Mouse (Mus musculus) liver, embryonic 15.5 days (tissue): ENCODE measurements around the gene Tle2. TPM values are rescaled to one million over a fixed set of nuclear protein-coding genes. Genes with fewer than 3 reads are reported as not detected.
A peak's percentile ranks its signal among the peaks of the same experiment; 100 is the strongest.

Experiments used
- ATAC-seq: fragments of 200-750 bp; cut with Nextera tagmentation; 2 replicates; pipeline ENCODE4 v1.8.0; 2017; ENCODE audit warnings: moderate number of reproducible peaks, mild to moderate bottlenecking, moderate library complexity; ENCODE audit not compliant: insufficient read depth
- H3K27ac ChIP-seq: fragments of 300-500 bp; sonication (generic); replicated peaks from 2 replicates; pipeline ENCODE4 v1.5.1; 2015; ENCODE audit warnings: mild to moderate bottlenecking, inconsistent platforms
- H3K27me3 ChIP-seq: fragments of 300-500 bp; sonication (generic); 2 replicates; pipeline ENCODE4 v1.6.1; 2015; ENCODE audit warnings: mild to moderate bottlenecking, inconsistent platforms
- H3K36me3 ChIP-seq: fragments of 300-500 bp; sonication (generic); replicated peaks from 2 replicates; pipeline ENCODE4 v1.6.1; 2015; ENCODE audit warnings: moderate library complexity, mild to moderate bottlenecking, inconsistent platforms
- H3K4me1 ChIP-seq: fragments of 300-500 bp; sonication (generic); replicated peaks from 2 replicates; pipeline ENCODE4 v1.6.1; 2015; ENCODE audit warnings: inconsistent platforms
- H3K4me2 ChIP-seq: fragments of 300-500 bp; sonication (generic); 2 replicates; pipeline ENCODE4 v1.6.1; 2015; ENCODE audit warnings: moderate library complexity, mild to moderate bottlenecking, inconsistent platforms
- H3K4me3 ChIP-seq: fragments of 300-500 bp; sonication (generic); replicated peaks from 2 replicates; pipeline ENCODE4 v1.5.1; 2015; ENCODE audit warnings: mild to moderate bottlenecking, inconsistent platforms
- H3K9ac ChIP-seq: fragments of 300-500 bp; sonication (generic); 2 replicates; pipeline ENCODE4 v1.6.1; 2015; ENCODE audit warnings: moderate library complexity, mild to moderate bottlenecking, inconsistent platforms
- H3K9me3 ChIP-seq: fragments of 300-500 bp; sonication (generic); replicated peaks from 2 replicates; pipeline ENCODE4 v1.6.1; 2016; ENCODE audit warnings: inconsistent platforms
- WGBS: fragments of 180-500 bp; shearing (Covaris S2); methylation state at CpG from one replicate; pipeline ENCODE4 v1.1.7; 2015; ENCODE audit warnings: mixed read lengths; ENCODE audit not compliant: insufficient replicate concordance; 5-methylcytosine and 5-hydroxymethylcytosine counted together
- polyA plus RNA-seq: library from polyadenylated mRNA; unstranded; fragments of >200 nt; fragmentation: Nextera tagmentation; extraction: Ambion mirVana; gene quantifications from 2 replicates; pipeline ENCODE4 v1.2.1, GENCODE M21; 2015

Tle2 gene
- polyA plus RNA-seq, 1 experiment from 2014 or later, result 2.2 TPM

DNA sequence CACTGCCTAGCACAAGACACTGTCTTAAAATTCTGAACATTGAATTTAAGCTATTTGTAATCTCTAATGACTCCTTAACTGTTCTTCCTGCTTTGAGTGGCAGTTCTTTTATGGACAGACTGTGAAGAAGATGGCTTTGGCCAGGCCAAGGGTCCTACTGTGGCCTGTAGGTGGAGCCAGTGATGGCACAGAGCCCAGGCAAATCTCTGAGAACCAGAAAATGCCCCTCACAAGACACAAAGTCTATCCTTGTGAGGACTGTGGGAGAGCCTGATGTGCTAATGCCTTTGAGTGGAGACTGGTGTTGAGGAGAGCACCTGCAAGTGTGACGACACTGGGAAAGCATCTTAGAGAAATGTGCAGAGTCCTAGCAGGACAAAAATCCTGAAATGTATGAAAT, 33.9 kb downstream of the Tle2 start:
- Histone ChIP-seq H3K4me3 (no peak overlapping the region), H3K9ac (no peak overlapping the region), H3K4me2 (no peak overlapping the region), H3K36me3 (no peaks in the 10 kb centered on the region), H3K4me1 (peaks cover 26% of the 10 kb centered on the region), H3K27ac (no peak overlapping the region), H3K27me3 (no peaks in the 10 kb centered on the region; the same call in 1 of the 2 replicates), H3K9me3 (no peaks in the 10 kb centered on the region)
- no peak for ATAC-seq
- WGBS, result 84% methylated on average over 1 of the region's 1 CpGs

DNA sequence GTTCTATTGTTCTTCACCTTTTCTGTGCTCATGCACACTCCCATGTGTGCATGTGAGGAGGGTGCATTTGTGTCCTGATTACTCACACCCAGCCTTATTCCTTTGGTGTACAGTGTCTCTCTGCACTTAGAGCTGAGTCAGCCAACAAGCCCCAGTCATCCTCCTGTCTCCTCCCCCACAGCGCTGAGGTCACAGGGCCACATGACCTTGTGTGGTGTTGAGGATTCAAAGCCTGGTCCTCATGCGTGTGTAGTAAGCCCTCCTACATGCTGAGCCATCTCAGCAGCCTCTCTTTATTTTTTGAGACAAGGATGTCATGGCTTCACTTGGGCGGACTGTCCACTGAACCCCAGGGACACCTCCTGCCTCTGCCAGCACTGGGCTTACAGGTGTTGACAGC, 38.4 kb downstream of the Tle2 start:
- 55% methylated on average over 3 of the region's 3 CpGs for WGBS
- Histone ChIP-seq H3K4me2 (no peak overlapping the region), H3K4me3 (no peak overlapping the region), H3K9me3 (no peaks in the 10 kb centered on the region), H3K4me1 (no peaks in the 10 kb centered on the region), H3K36me3 (no peaks in the 10 kb centered on the region), H3K9ac (no peak overlapping the region), H3K27ac (no peak overlapping the region), H3K27me3 (no peaks in the 10 kb centered on the region; the same call in 1 of the 2 replicates)
- ATAC-seq, result no peak

GRCm38 (mm10) chr10:81615486-81615885, 41.1 kb downstream of the Tle2 start:
- Histone ChIP-seq H3K27ac (no peak overlapping the region), H3K4me3 (no peak overlapping the region), H3K4me1 (no peaks in the 10 kb centered on the region), H3K4me2 (no peak overlapping the region), H3K27me3 (no peaks in the 10 kb centered on the region; the same call in 1 of the 2 replicates), H3K36me3 (no peaks in the 10 kb centered on the region), H3K9ac (no peak overlapping the region), H3K9me3 (no peaks in the 10 kb centered on the region)
- WGBS, result 71% methylated on average over 6 of the region's 6 CpGs
- no peak for ATAC-seq

DNA sequence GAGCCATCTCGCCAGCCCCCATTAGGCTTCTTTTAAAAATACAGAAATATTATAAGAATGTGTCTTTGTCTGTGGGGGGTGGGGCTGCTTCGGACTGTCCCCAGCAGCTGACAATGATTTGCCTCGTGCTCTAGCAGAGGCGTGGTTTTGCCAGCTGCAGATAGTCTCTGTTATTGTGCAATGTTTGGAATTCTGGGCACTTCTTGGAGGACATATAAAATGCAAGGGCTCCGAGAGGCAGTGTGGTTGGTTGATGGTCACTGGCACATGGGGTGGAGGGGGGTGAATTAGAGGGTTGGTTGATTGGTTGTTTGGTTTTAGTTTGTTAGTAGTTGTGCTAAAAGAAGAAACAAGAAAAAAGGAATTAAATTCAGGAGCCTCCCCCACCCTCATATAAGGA, 45.6 kb downstream of the Tle2 start:
- no peak for ATAC-seq
- Histone ChIP-seq H3K27me3 (no peaks in the 10 kb centered on the region), H3K9ac (no peak overlapping the region), H3K4me2 (no peak overlapping the region), H3K27ac (no peak overlapping the region), H3K9me3 (no peaks in the 10 kb centered on the region), H3K4me3 (no peak overlapping the region), H3K36me3 (peaks cover 4% of the 10 kb centered on the region; the same call in 1 of the 2 replicates), H3K4me1 (peaks cover 12% of the 10 kb centered on the region)
- 56% methylated on average over 5 of the region's 5 CpGs for WGBS

- Histone ChIP-seq H3K4me1 (peaks cover 12% of the 10 kb centered on the region), H3K9ac (no peak overlapping the region), H3K27ac (no peak overlapping the region), H3K4me2 (no peak overlapping the region), H3K27me3 (no peaks in the 10 kb centered on the region), H3K9me3 (no peaks in the 10 kb centered on the region), H3K36me3 (peaks cover 4% of the 10 kb centered on the region; the same call in 1 of the 2 replicates), H3K4me3 (no peak overlapping the region)
- WGBS, result 47% methylated on average over 9 of the region's 9 CpGs
- ATAC-seq, result no peak
These were observed 46.4 kb downstream of the Tle2 start for GRCm38 (mm10) chr10:81620786-81621185.

- Histone ChIP-seq H3K4me3 (no peak overlapping the region), H3K9ac (no peak overlapping the region), H3K27ac (no peak overlapping the region), H3K36me3 (peaks cover 4% of the 10 kb centered on the region; the same call in 1 of the 2 replicates), H3K4me1 (peaks cover 34% of the 10 kb centered on the region), H3K4me2 (no peak overlapping the region), H3K27me3 (no peaks in the 10 kb centered on the region), H3K9me3 (no peaks in the 10 kb centered on the region)
- WGBS, result 47% methylated on average over 8 of the region's 8 CpGs
- ATAC-seq, result no peak
These were observed 49.1 kb downstream of the Tle2 start for GRCm38 (mm10) chr10:81623441-81623840.

- ATAC-seq, result no peak
These were observed 52.0 kb downstream of the Tle2 start for GRCm38 (mm10) chr10:81626101-81626993.

GRCm38 (mm10) chr10:81626994-81627835, 52.9 kb downstream of the Tle2 start, which contains the start of gene Sirt6:
Gene Sirt6, minus strand, starts transcription at chr10:81627797.
- no peaks in the 10 kb centered on the region for H3K9me3 ChIP-seq
- peak within 1 kb of the TSS; percentile 93 for H3K4me2 ChIP-seq
- peaks cover 4% of the 10 kb centered on the region; the same call in 1 of the 2 replicates for H3K36me3 ChIP-seq
- no peaks in the 10 kb centered on the region for H3K27me3 ChIP-seq
- ATAC-seq, result peak; percentile 89
- H3K27ac ChIP-seq, result peak within 1 kb of the TSS; percentile 92
- WGBS, result 4% methylated on average over 40 of the region's 40 CpGs
- H3K4me3 ChIP-seq, result peak within 1 kb of the TSS; percentile 73
- peaks cover 35% of the 10 kb centered on the region for H3K4me1 ChIP-seq
- H3K9ac ChIP-seq, result peak within 1 kb of the TSS; percentile 72

More at GRCm38 (mm10) chr10:81626101-81626993, 52.0 kb downstream of the Tle2 start:
- Histone ChIP-seq H3K27ac (peak overlapping the region; percentile 92), H3K9ac (peak overlapping the region; percentile 72), H3K4me2 (peak overlapping the region; percentile 93), H3K4me3 (peak overlapping the region; percentile 73), H3K9me3 (no peaks in the 10 kb centered on the region), H3K4me1 (peaks cover 35% of the 10 kb centered on the region), H3K27me3 (no peaks in the 10 kb centered on the region), H3K36me3 (peaks cover 4% of the 10 kb centered on the region; the same call in 1 of the 2 replicates)
- 78% methylated on average over 22 of the region's 22 CpGs for WGBS

GRCm38 (mm10) chr10:81627836-81628220, 53.5 kb downstream of the Tle2 start:
- ATAC-seq, result peak; percentile 26
- Histone ChIP-seq H3K9me3 (no peaks in the 10 kb centered on the region), H3K27me3 (no peaks in the 10 kb centered on the region), H3K4me2 (peak overlapping the region; percentile 93), H3K4me1 (peaks cover 37% of the 10 kb centered on the region), H3K36me3 (peaks cover 4% of the 10 kb centered on the region; the same call in 1 of the 2 replicates), H3K4me3 (peak overlapping the region; percentile 73), H3K9ac (peak overlapping the region; percentile 72), H3K27ac (peak overlapping the region; percentile 92)
- WGBS, result 45% methylated on average over 7 of the region's 7 CpGs

- Histone ChIP-seq H3K4me3 (peak within 1 kb of the TSS; percentile 73), H3K4me1 (peaks cover 39% of the 10 kb centered on the region), H3K36me3 (peaks cover 4% of the 10 kb centered on the region; the same call in 1 of the 2 replicates), H3K27me3 (no peaks in the 10 kb centered on the region), H3K9ac (peak within 1 kb of the TSS; percentile 72), H3K9me3 (no peaks in the 10 kb centered on the region), H3K27ac (peak within 1 kb of the TSS; percentile 92), H3K4me2 (peak within 1 kb of the TSS; percentile 93)
- WGBS, result 82% methylated on average over 16 of the region's 16 CpGs
- ATAC-seq, result no peak
These were observed 54.0 kb downstream of the Tle2 start, which contains the start of gene Ankrd24 for GRCm38 (mm10) chr10:81628390-81628789. Gene Ankrd24, plus strand, starts transcription at chr10:81628540.
